Mouse (Mus musculus) adrenal gland, postnatal 14 days (tissue): Measurements from ENCODE around the gene Dstn. TPM values are rescaled to one million over a fixed set of nuclear protein-coding genes. Genes with fewer than 3 reads are reported as not detected.

Experiments
- DNase-seq: peaks from one replicate; pipeline ENCODE4 v3.0.0; 2021; ENCODE audit warnings: mixed read lengths
- long read RNA-seq, 2 experiments: library from polyadenylated mRNA; stranded (forward); transcript quantifications; one replicate each; pipeline ENCODE4 v2.0.0; 2021
- total RNA-seq: library from RNA; stranded (reverse); gene quantifications from 2 replicates; pipeline ENCODE4 v1.2.3, GENCODE M21; 2021

Gene Dstn
- 194 and 201 TPM in 2 replicates for total RNA-seq
- long read RNA-seq, experiment 1, transcript Dstn-201 (4 exons, 1,911 nt): major isoform, 313 of 373 reads
- long read RNA-seq, experiment 1, partial matches to known transcripts: 52 of 373 reads
- long read RNA-seq, experiment 1, other reads (novel, unspliced or antisense): 8 of 373 reads
- long read RNA-seq, experiment 2, transcript Dstn-201 (4 exons, 1,911 nt): major isoform, 155 of 216 reads
- long read RNA-seq, experiment 2, partial matches to known transcripts: 55 of 216 reads
- long read RNA-seq, experiment 2, other reads (novel, unspliced or antisense): 6 of 216 reads

- peak; percentile 98 for DNase-seq
These were observed at the start of gene Dstn for GRCm38 (mm10) chr2:143914760-143915599. Dstn (plus strand) TSS chr2:143915320.

GRCm38 (mm10) chr2:143867326-143867725 lies 47.8 kb upstream of the Dstn start:
- peak; percentile 88 for DNase-seq

GRCm38 (mm10) chr2:143870936-143871688 lies 44.0 kb upstream of the Dstn start:
- peak; percentile 63 for DNase-seq

GRCm38 (mm10) chr2:143876026-143876425 lies 39.1 kb upstream of the Dstn start:
- DNase-seq: no peak

- DNase-seq: no peak
These were observed 38.0 kb upstream of the Dstn start for GRCm38 (mm10) chr2:143876929-143877632.

- DNase-seq: no peak
These were observed 35.8 kb upstream of the Dstn start for GRCm38 (mm10) chr2:143879311-143879710.

- no peak for DNase-seq
These were observed 33.1 kb upstream of the Dstn start for GRCm38 (mm10) chr2:143882002-143882401.

GRCm38 (mm10) chr2:143882606-143883288 lies 32.4 kb upstream of the Dstn start:
- no peak for DNase-seq

GRCm38 (mm10) chr2:143889131-143889859 lies 25.8 kb upstream of the Dstn start:
- no peak for DNase-seq

- DNase-seq: no peak
These were observed 25.2 kb upstream of the Dstn start for GRCm38 (mm10) chr2:143889860-143890433.

- DNase-seq: no peak
These were observed 23.6 kb upstream of the Dstn start for GRCm38 (mm10) chr2:143891302-143892048.

- DNase-seq: no peak
These were observed 15.5 kb upstream of the Dstn start for GRCm38 (mm10) chr2:143899470-143900220.

GRCm38 (mm10) chr2:143900821-143901351 lies 14.2 kb upstream of the Dstn start:
- no peak for DNase-seq

GRCm38 (mm10) chr2:143903376-143904045 lies 11.6 kb upstream of the Dstn start:
- no peak for DNase-seq

GRCm38 (mm10) chr2:143904896-143905295 lies 10.2 kb upstream of the Dstn start:
- peak; percentile 81 for DNase-seq

GRCm38 (mm10) chr2:143909230-143909629 lies 5.9 kb upstream of the Dstn start:
- DNase-seq: no peak

- no peak for DNase-seq
These were observed 2.9 kb upstream of the Dstn start for GRCm38 (mm10) chr2:143912199-143912598.

- DNase-seq: no peak
These were observed 899 bp upstream of the Dstn start for GRCm38 (mm10) chr2:143914221-143914620.
